Comparison of ENCODE assay signal across 8 mouse cellular contexts in genomic region chr9:59578505-59578867, GRCm38 (mm10). TPM values are rescaled to one million over a fixed set of nuclear protein-coding genes. Genes with fewer than 3 reads are reported as not detected.
A peak's percentile ranks its signal among the peaks of the same experiment; 100 is the strongest.
DNase-seq lines count a peak whose midpoint lies in the region; ATAC-seq and TF ChIP-seq lines count a peak whose summit lies in the region.

No protein-coding gene starts in this region.

- H3K4me3 ChIP-seq in left cerebral cortex, adult 2 months, result peak overlapping the region; percentile 60
- H3K4me3 ChIP-seq in embryonic facial prominence, embryonic 14.5 days (ENCODE audit: low read depth, low read length), result peak overlapping the region; percentile 49
- peak overlapping the region; percentile 44 for H3K4me3 ChIP-seq in intestine, embryonic 15.5 days (replicated peaks)

- intact Hi-C loops in left cerebral cortex, adult 2 months (cut with DNase I), result no loop called here

- no peaks in the 10 kb centered on the region for H3K36me3 ChIP-seq in embryonic facial prominence, embryonic 14.5 days (ENCODE audit: control insufficient read depth, insufficient read depth, low read length)
- no peaks in the 10 kb centered on the region for H3K36me3 ChIP-seq in intestine, embryonic 15.5 days

- no peak for DNase-seq in left cerebral cortex, adult 2 months (ENCODE audit: extremely low spot score in 1 of 2, low spot score in 2 of 2)
- DNase-seq in left cerebral cortex, adult 11 months (ENCODE audit: low spot score), result no peak
- no peak for DNase-seq in embryonic facial prominence, embryonic 14.5 days (ENCODE audit: low spot score)
- peak; percentile 14 for DNase-seq in naive thymus-derived CD4-positive, alpha-beta T cell, adult 2 months (ENCODE audit: low read depth)
- no peak for DNase-seq in frontal cortex, postnatal 14 days (ENCODE audit: low spot score in 2 of 2)
- no peak for DNase-seq in adrenal gland, adult 2 months
- DNase-seq in cerebellum, adult 8-10 months, result no peak

- H3K9me3 ChIP-seq in embryonic facial prominence, embryonic 14.5 days (ENCODE audit: control insufficient read depth, low read length), result no peaks in the 10 kb centered on the region
- no peaks in the 10 kb centered on the region for H3K9me3 ChIP-seq in intestine, embryonic 15.5 days

- peaks cover 12% of the 10 kb centered on the region for H3K4me1 ChIP-seq in embryonic facial prominence, embryonic 14.5 days (ENCODE audit: control insufficient read depth, insufficient read depth, low read length)
- peaks cover 13% of the 10 kb centered on the region for H3K4me1 ChIP-seq in intestine, embryonic 15.5 days (replicated peaks)

- WGBS in embryonic facial prominence, embryonic 14.5 days, result 0% methylated on average over 17 of the region's 20 CpGs
- WGBS in intestine, embryonic 15.5 days, result 0% methylated on average over 20 of the region's 20 CpGs

- H3K9ac ChIP-seq in embryonic facial prominence, embryonic 14.5 days (ENCODE audit: low read depth, low read length), result no peak overlapping the region
- H3K9ac ChIP-seq in intestine, embryonic 15.5 days, result no peak overlapping the region

- H3K27me3 ChIP-seq in embryonic facial prominence, embryonic 14.5 days (replicated peaks; ENCODE audit: control insufficient read depth, insufficient read depth, low read length), result peaks cover 15% of the 10 kb centered on the region; the same call in 1 of the 2 replicates
- H3K27me3 ChIP-seq in intestine, embryonic 15.5 days (replicated peaks), result peaks cover 4% of the 10 kb centered on the region; the same call in 1 of the 2 replicates

- peak; percentile 7; the same call in 1 of the 2 replicates for ATAC-seq in embryonic facial prominence, embryonic 14.5 days (ENCODE audit: low read depth)
- peak; percentile 30; the same call in 1 of the 2 replicates for ATAC-seq in intestine, embryonic 15.5 days

- H3K4me2 ChIP-seq in embryonic facial prominence, embryonic 14.5 days (ENCODE audit: low read depth, low read length), result peak overlapping the region; percentile 67
- H3K4me2 ChIP-seq in intestine, embryonic 15.5 days (replicated peaks), result peak overlapping the region; percentile 75

- TF ChIP-seq CTCF in left cerebral cortex, adult 2 months (IDR thresholded peaks at IDR 0.05), result no peak

- peak overlapping the region; percentile 63 for H3K27ac ChIP-seq in left cerebral cortex, adult 2 months
- H3K27ac ChIP-seq in embryonic facial prominence, embryonic 14.5 days (replicated peaks; ENCODE audit: low read depth, low read length), result no peak overlapping the region
- no peak overlapping the region for H3K27ac ChIP-seq in intestine, embryonic 15.5 days

RNA-seq across cellular contexts. Expression of gene Celf6, which starts 0.8 kb away (rescaled TPM):
- 10 to 100 TPM; 28.8 to 30.6 TPM for total RNA-seq in left cerebral cortex, adult 2 months (2021)
- 0.93 and 0.96 TPM in 2 replicates for polyA plus RNA-seq in embryonic facial prominence, embryonic 14.5 days (2014; fragmentation: Nextera tagmentation; extraction: Ambion mirVana)
- polyA plus RNA-seq in intestine, embryonic 15.5 days (2015; fragmentation: Nextera tagmentation; extraction: Ambion mirVana), result 3.8 and 4.2 TPM in 2 replicates
- total RNA-seq in adrenal gland, adult 2 months (2021), result 1 to 10 TPM; 3.0 to 8.6 TPM
- polyA plus RNA-seq in adrenal gland, adult 2 months (2012; rRNA removed), result 3.9 and 13.9 TPM in 2 replicates

RNA-seq across cellular contexts. Expression of gene Parp6, which starts 38.6 kb away (rescaled TPM):
- total RNA-seq in left cerebral cortex, adult 2 months (2021), result 100 to 1,000 TPM; 144 to 156 TPM
- polyA plus RNA-seq in embryonic facial prominence, embryonic 14.5 days (2014; fragmentation: Nextera tagmentation; extraction: Ambion mirVana), result 29.1 and 32.2 TPM in 2 replicates
- polyA plus RNA-seq in intestine, embryonic 15.5 days (2015; fragmentation: Nextera tagmentation; extraction: Ambion mirVana), result 23.3 and 23.9 TPM in 2 replicates
- total RNA-seq in adrenal gland, adult 2 months (2021), result 10 to 100 TPM; 25.3 to 32.9 TPM
- 6.0 and 6.5 TPM in 2 replicates for polyA plus RNA-seq in adrenal gland, adult 2 months (2012; rRNA removed)

RNA-seq across cellular contexts. Expression of gene Tmem202, which starts 38.8 kb away (rescaled TPM):
- 1 to 10 TPM; 3.7 to 4.1 TPM for total RNA-seq in left cerebral cortex, adult 2 months (2021)
- 0.15 and 0.64 TPM in 2 replicates for polyA plus RNA-seq in embryonic facial prominence, embryonic 14.5 days (2014; fragmentation: Nextera tagmentation; extraction: Ambion mirVana)
- 0.35 TPM in 1 of 2 replicates, not detected in the other for polyA plus RNA-seq in intestine, embryonic 15.5 days (2015; fragmentation: Nextera tagmentation; extraction: Ambion mirVana)
- total RNA-seq in adrenal gland, adult 2 months (2021), result 1 to 10 TPM; 2.5 to 3.5 TPM
- 4.1 and 4.4 TPM in 2 replicates for polyA plus RNA-seq in adrenal gland, adult 2 months (2012; rRNA removed)

RNA-seq across cellular contexts. Expression of gene Hexa, which starts 39.1 kb away (rescaled TPM):
- 10 to 100 TPM; 49.3 to 53.1 TPM for total RNA-seq in left cerebral cortex, adult 2 months (2021)
- polyA plus RNA-seq in embryonic facial prominence, embryonic 14.5 days (2014; fragmentation: Nextera tagmentation; extraction: Ambion mirVana), result 101 and 107 TPM in 2 replicates
- polyA plus RNA-seq in intestine, embryonic 15.5 days (2015; fragmentation: Nextera tagmentation; extraction: Ambion mirVana), result 108 and 120 TPM in 2 replicates
- 100 to 1,000 TPM; 134 to 162 TPM for total RNA-seq in adrenal gland, adult 2 months (2021)
- 123 and 137 TPM in 2 replicates for polyA plus RNA-seq in adrenal gland, adult 2 months (2012; rRNA removed)
